Mouse (Mus musculus): Measurements from ENCODE around the gene Zswim3. TPM values are rescaled to one million over a fixed set of nuclear protein-coding genes. Genes with fewer than 3 reads are reported as not detected.
"Not testable (repeated sequence)": the region's sequence is repeated elsewhere in the genome, so short reads cannot be mapped to it uniquely, and the experiment has no call there.

Gene Zswim3
- polyA plus RNA-seq, 1 experiment from 2014 or later, result 7.5 TPM

DNA sequence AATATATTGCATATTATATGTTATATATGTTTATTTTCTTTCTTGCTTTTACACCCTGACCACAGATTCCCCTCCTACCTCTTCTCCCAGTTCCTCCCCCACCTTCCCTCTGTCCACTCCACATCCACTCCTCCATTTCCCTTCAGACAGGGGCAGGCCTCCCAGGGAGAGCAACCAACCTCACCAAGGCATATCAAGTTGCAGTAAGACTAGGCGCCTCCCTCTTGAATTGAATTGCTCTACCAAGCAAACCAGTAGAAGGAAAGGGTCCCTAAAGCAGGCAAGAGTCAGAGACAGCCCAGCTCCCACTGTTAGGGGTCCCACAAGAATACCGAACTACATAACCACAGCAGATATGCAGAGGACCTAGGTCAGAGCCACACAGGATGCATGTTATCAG lies 54.3 kb downstream of the Zswim3 start:
- no peak for ATAC-seq (ENCODE audit: insufficient number of reproducible peaks, low FRiP score, low TSS enrichment, low read depth)
- 34% methylated on average over 2 of the region's 2 CpGs for WGBS
- Histone ChIP-seq H3K9ac (no peak overlapping the region), H3K36me3 (no peaks in the 10 kb centered on the region), H3K4me1 (peaks cover 35% of the 10 kb centered on the region), H3K9me3 (no peaks in the 10 kb centered on the region), H3K4me2 (no peak overlapping the region), H3K27ac (no peak overlapping the region), H3K4me3 (no peak overlapping the region), H3K27me3 (peaks cover 50% of the 10 kb centered on the region)

DNA sequence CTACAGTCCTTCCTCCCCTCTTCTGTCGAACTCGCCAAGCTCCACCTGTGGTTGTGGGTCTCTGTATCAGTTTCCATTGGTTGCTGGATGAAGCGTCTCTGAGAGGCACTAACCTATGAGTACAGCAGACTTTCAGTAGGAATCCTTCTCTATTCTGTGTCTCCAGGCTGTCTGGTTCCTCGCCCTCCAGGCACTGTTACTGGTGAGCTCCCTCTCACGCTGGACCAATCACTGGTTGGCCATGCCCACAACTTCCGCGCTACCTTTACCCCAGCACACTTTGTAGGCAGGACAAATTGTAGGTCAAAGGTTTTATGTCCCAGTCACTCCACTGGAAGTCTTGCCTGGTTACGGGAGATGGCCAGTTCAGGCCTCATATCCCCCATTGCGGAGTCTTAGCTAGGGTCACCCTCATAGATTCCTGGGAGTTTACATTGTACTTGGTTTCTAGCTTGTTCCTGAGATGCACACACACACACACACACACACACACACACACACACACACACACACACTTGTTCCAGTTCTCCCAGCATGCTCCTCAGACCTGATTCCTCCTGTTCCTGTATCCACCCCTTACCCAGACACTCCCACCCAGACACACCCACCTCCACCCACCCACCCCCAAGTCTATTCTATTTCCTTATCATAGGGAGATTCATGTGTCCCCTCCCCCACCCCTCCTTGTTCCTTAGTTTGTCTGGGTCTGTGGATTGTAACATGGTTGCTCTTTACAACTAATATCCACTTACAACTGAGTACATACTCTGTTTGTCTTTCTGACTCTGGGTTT lies 54.9 kb downstream of the Zswim3 start:
- no peak for ATAC-seq (ENCODE audit: insufficient number of reproducible peaks, low FRiP score, low TSS enrichment, low read depth)
- WGBS, result 55% methylated on average over 9 of the region's 9 CpGs
- no peaks in the 10 kb centered on the region for H3K9me3 ChIP-seq
- no peaks in the 10 kb centered on the region for H3K36me3 ChIP-seq
- H3K4me1 ChIP-seq, result peaks cover 35% of the 10 kb centered on the region
- no peak overlapping the region for H3K4me3 ChIP-seq
- no peak overlapping the region for H3K27ac ChIP-seq
- no peak overlapping the region for H3K9ac ChIP-seq
- H3K27me3 ChIP-seq, result peaks cover 45% of the 10 kb centered on the region
- no peak overlapping the region for H3K4me2 ChIP-seq

DNA sequence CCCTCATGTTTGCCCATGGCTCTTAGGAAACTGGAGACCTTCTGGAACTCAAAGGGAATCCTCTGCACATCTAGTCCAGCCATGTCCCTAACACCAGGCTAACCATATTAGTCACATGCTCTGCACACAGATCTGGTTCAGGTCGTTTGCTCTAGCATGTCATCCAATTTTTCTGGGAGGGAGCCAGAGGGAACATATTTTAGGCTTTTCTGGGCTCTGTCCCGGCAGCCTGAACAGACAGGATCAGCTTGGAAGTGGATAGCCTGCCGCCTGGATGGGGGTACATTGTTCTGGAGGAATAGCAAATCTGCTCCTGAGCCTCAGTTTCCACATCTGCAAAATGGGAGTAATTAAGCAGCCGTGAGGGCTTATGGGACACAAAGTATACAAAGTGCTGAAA lies 56.2 kb downstream of the Zswim3 start:
- Histone ChIP-seq H3K4me1 (peaks cover 35% of the 10 kb centered on the region), H3K9me3 (no peaks in the 10 kb centered on the region), H3K9ac (no peak overlapping the region), H3K27ac (no peak overlapping the region), H3K36me3 (no peaks in the 10 kb centered on the region), H3K4me3 (no peak overlapping the region), H3K4me2 (no peak overlapping the region), H3K27me3 (peaks cover 34% of the 10 kb centered on the region)
- no peak for ATAC-seq (ENCODE audit: insufficient number of reproducible peaks, low FRiP score, low TSS enrichment, low read depth)
- 64% methylated on average over 4 of the region's 4 CpGs for WGBS

DNA sequence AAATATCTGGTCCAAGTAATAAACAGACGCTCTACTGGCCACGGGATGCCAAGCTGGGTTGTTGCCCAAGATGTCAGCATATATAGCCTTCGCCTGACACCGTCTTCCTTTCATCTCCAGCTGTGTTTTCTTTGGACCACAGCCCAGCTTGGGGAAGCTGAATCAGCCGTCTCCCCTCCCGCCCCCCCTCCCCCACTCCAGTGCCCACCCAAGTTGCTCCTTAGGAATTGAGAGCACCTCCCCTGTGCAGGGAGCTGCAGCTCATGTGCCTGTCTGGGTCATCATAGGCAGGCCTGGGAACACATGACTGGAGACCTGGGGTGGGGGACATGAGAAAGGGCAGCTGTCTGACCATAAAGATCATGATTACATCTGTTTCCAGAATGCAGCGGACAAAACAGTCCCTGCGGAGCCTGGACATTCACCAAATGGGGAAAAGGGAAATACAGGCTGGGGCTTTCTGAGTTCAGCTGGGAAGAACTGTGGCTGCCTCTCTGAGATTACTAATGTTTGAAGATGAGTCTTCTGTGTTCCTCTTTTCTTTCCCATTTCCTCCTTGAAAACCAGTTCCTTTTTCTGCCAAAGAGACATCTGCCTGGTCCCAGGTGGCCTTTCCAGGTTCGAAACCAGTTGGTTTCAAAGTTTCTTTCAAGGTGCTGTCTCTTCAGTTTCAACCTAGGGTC lies 57.4 kb downstream of the Zswim3 start:
- Histone ChIP-seq H3K36me3 (no peaks in the 10 kb centered on the region), H3K4me2 (no peak overlapping the region), H3K9ac (no peak overlapping the region), H3K9me3 (no peaks in the 10 kb centered on the region), H3K27ac (peak overlapping the region; percentile 8; the same call in 1 of the 2 replicates), H3K4me1 (peaks cover 22% of the 10 kb centered on the region), H3K27me3 (peaks cover 22% of the 10 kb centered on the region), H3K4me3 (no peak overlapping the region)
- ATAC-seq (ENCODE audit: insufficient number of reproducible peaks, low FRiP score, low TSS enrichment, low read depth), result peak; percentile 53; the same call in 1 of the 2 replicates
- WGBS, result 28% methylated on average over 9 of the region's 9 CpGs

- 89% methylated on average over 9 of the region's 9 CpGs for WGBS
- H3K9me3 ChIP-seq; H3K9ac ChIP-seq; H3K4me2 ChIP-seq; H3K36me3 ChIP-seq; H3K4me3 ChIP-seq; H3K27ac ChIP-seq; ATAC-seq (ENCODE audit: insufficient number of reproducible peaks, low FRiP score, low TSS enrichment, low read depth): not testable (repeated sequence)
- H3K4me1 ChIP-seq, result peaks cover 13% of the 10 kb centered on the region
- H3K27me3 ChIP-seq, result peaks cover 11% of the 10 kb centered on the region; the same call in 1 of the 2 replicates
These were observed 58.5 kb downstream of the Zswim3 start for GRCm38 (mm10) chr2:164863411-164863810.

- no peak overlapping the region for H3K27ac ChIP-seq
- ATAC-seq (ENCODE audit: insufficient number of reproducible peaks, low FRiP score, low TSS enrichment, low read depth), result no peak
- peaks cover 13% of the 10 kb centered on the region for H3K4me1 ChIP-seq
- peaks cover under 1% of the 10 kb centered on the region; the same call in 1 of the 2 replicates for H3K27me3 ChIP-seq
- H3K9ac ChIP-seq, result no peak overlapping the region
- 63% methylated on average over 4 of the region's 4 CpGs for WGBS
- H3K4me2 ChIP-seq, result no peak overlapping the region
- peaks cover 3% of the 10 kb centered on the region; the same call in 1 of the 2 replicates for H3K9me3 ChIP-seq
- H3K36me3 ChIP-seq, result no peaks in the 10 kb centered on the region
- H3K4me3 ChIP-seq, result no peak overlapping the region
These were observed 59.7 kb downstream of the Zswim3 start for GRCm38 (mm10) chr2:164864593-164864992.

DNA sequence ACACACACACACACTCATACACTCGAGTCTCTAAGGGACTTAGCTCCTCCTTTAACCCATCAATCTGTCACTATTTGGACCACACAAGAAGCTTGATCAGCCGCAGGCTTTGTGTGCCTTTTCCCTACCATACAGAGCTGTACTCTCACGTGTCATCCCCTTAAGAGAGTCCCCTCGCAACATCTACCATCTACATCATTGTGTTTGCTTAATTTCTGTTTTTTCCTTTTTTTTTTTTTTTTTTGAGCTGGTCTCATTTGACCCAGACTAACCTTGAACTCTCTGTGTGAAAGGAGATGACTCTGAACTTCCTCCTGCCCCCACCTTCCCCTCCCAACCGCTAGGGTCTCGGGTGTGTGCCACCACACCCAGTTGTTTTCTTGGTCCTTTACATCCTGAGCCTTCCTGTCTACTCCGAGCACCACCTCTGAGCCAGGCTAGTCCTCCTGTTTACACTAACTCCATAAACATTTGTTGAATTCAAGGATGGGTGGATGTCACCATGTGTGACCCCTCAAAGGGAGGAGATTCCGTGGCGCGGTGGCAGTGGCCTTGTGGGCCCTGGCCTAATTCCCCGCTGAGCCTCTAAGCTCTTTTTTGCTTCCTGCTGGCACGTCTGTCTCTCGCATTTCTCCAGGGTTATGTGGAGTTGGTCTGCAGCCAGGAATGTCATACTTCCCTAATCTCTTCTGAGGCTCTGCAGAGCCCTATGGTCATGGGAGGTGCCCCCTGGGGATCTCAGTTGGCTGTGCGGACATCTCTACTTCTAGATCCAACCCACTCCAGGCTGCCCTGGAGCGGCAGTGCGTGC lies 62.0 kb downstream of the Zswim3 start:
- H3K4me2 ChIP-seq, result no peak overlapping the region
- H3K4me1 ChIP-seq, result peaks cover 7% of the 10 kb centered on the region
- H3K9ac ChIP-seq, result no peak overlapping the region
- no peaks in the 10 kb centered on the region for H3K27me3 ChIP-seq
- no peak; the same call in 1 of the 2 replicates for ATAC-seq (ENCODE audit: insufficient number of reproducible peaks, low FRiP score, low TSS enrichment, low read depth)
- peak overlapping the region; percentile 48; the same call in 1 of the 2 replicates for H3K27ac ChIP-seq
- peaks cover 3% of the 10 kb centered on the region; the same call in 1 of the 2 replicates for H3K9me3 ChIP-seq
- H3K36me3 ChIP-seq, result no peaks in the 10 kb centered on the region
- WGBS, result 51% methylated on average over 16 of the region's 16 CpGs
- H3K4me3 ChIP-seq, result no peak overlapping the region

- peak overlapping the region; percentile 48; the same call in 1 of the 2 replicates for H3K27ac ChIP-seq
- no peak for ATAC-seq (ENCODE audit: insufficient number of reproducible peaks, low FRiP score, low TSS enrichment, low read depth)
- 91% methylated on average over 7 of the region's 7 CpGs for whole genome bisulfite sequencing
- peaks cover 3% of the 10 kb centered on the region; the same call in 1 of the 2 replicates for H3K9me3 ChIP-seq
- no peaks in the 10 kb centered on the region for H3K27me3 ChIP-seq
- no peaks in the 10 kb centered on the region for H3K36me3 ChIP-seq
- H3K4me2 ChIP-seq, result no peak overlapping the region
- peaks cover 1% of the 10 kb centered on the region; the same call in 1 of the 2 replicates for H3K4me1 ChIP-seq
- H3K9ac ChIP-seq, result no peak overlapping the region
- no peak overlapping the region for H3K4me3 ChIP-seq
These were observed 62.7 kb downstream of the Zswim3 start for GRCm38 (mm10) chr2:164867566-164867965.

- no peaks in the 10 kb centered on the region for H3K36me3 ChIP-seq
- peaks cover 3% of the 10 kb centered on the region; the same call in 1 of the 2 replicates for H3K9me3 ChIP-seq
- no peak overlapping the region for H3K9ac ChIP-seq
- no peak overlapping the region for H3K4me3 ChIP-seq
- no peaks in the 10 kb centered on the region; the same call in 1 of the 2 replicates for H3K4me1 ChIP-seq
- ATAC-seq (ENCODE audit: insufficient number of reproducible peaks, low FRiP score, low TSS enrichment, low read depth), result no peak
- WGBS, result 74% methylated on average over 7 of the region's 7 CpGs
- no peak overlapping the region for H3K27ac ChIP-seq
- no peak overlapping the region for H3K4me2 ChIP-seq
- no peaks in the 10 kb centered on the region for H3K27me3 ChIP-seq
These were observed 63.6 kb downstream of the Zswim3 start for GRCm38 (mm10) chr2:164868491-164868890.

Data from limb, embryonic 15.5 days (tissue).